In the genomic region with DNA sequence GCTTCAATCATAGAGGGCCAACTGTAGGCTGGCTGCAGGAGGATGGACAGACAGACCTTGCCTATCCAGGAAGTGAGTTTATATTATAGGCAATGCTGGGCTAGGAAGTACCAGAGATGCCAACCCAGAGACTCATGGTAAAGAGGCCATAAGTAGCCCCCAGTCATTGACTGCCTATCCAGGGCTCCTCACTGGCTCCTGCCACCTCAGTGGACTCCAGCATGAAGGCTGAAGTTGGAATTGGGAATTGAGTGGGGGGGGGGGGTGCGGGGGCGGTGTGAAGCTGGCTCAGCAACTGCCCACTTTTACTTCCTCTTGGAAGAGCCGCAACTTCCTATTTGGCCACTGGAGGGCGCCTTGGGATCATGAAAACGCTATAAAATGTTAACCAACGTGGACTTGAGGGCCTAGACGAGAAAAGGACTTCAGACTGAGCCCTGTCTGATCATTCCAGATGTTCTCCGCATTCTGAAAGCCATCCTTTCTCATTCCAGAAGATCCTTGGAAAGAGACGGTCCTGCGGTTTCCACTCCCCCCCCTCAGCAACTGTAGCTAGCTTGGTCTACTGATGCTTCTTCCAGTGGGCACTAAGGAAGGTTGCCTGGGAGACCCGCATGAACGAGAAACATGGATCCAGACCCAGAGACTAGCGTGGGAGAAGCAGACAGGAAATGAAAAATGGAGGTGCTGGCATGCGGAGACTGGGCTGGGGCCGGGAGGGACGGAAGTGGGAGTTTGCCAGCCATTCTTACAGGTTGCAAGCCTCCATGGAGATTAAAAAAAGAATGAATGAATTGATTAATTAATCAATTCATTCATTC, we compare ENCODE assay signal across 8 mouse cellular contexts.
DNase-seq lines count a peak whose midpoint lies in the region; ATAC-seq and TF ChIP-seq lines count a peak whose summit lies in the region.

No protein-coding gene starts in this region.

- DNase-seq in ES-E14 (ENCODE audit: low read depth, low spot score), result peak; percentile 72
- peak; percentile 84 for DNase-seq in brain, adult 2 months (ENCODE audit: low read depth, low spot score)
- DNase-seq in heart, postnatal 0 days (ENCODE audit: low spot score), result peak; percentile 81
- peak; percentile 86 for DNase-seq in layer of hippocampus, adult 11-12 months (ENCODE audit: low spot score)
- peak; percentile 94 for DNase-seq in lung, embryonic 14.5 days
- DNase-seq in retina, adult 2 months (ENCODE audit: low read depth, low spot score), result peak; percentile 32
- peak; percentile 56 to 64 for DNase-seq in thymus, postnatal 36 days

- no peak overlapping the region for H3K27ac ChIP-seq in ES-E14 (ENCODE audit: insufficient read depth, low read depth, low read length, poor library complexity, severe bottlenecking)
- H3K27ac ChIP-seq in embryonic facial prominence, embryonic 15.5 days (replicated peaks), result peak overlapping the region; percentile 44; the same call in 1 of the 2 replicates
- no peak overlapping the region for H3K27ac ChIP-seq in heart, postnatal 0 days (ENCODE audit: low read depth)
- peak overlapping the region; percentile 69; the same call in 1 of the 2 replicates for H3K27ac ChIP-seq in lung, embryonic 14.5 days (ENCODE audit: low read depth)

- no peak overlapping the region; the same call in 1 of the 2 replicates for H3K9ac ChIP-seq in ES-E14 (ENCODE audit: insufficient read depth, low read depth, low read length, poor library complexity, severe bottlenecking)
- no peak overlapping the region for H3K9ac ChIP-seq in embryonic facial prominence, embryonic 15.5 days
- H3K9ac ChIP-seq in heart, postnatal 0 days (replicated peaks; ENCODE audit: low read depth, low read length), result no peak overlapping the region
- no peak overlapping the region for H3K9ac ChIP-seq in lung, embryonic 14.5 days

- peak; percentile 76 for TF ChIP-seq CTCF in heart, postnatal 0 days (IDR thresholded peaks at IDR 0.05; ENCODE audit: low read depth)
- peak; percentile 85 for TF ChIP-seq CTCF in lung, embryonic 14.5 days (IDR thresholded peaks at IDR 0.05; ENCODE audit: low read depth)

- TF ChIP-seq EP300 in heart, postnatal 0 days (IDR thresholded peaks at IDR 0.05; ENCODE audit: low read depth), result no peak

- ATAC-seq in embryonic facial prominence, embryonic 15.5 days (ENCODE audit: insufficient number of reproducible peaks, low FRiP score, low TSS enrichment, low read depth), result peak; percentile 55; the same call in 1 of the 2 replicates
- peak; percentile 58 for ATAC-seq in heart, postnatal 0 days (ENCODE audit: insufficient read depth, low read depth)
- peak; percentile 55 for ATAC-seq in lung, embryonic 14.5 days (ENCODE audit: insufficient read depth)

- no peaks in the 10 kb centered on the region for H3K9me3 ChIP-seq in ES-E14 (ENCODE audit: control insufficient read depth, insufficient read depth, low read depth, low read length)
- no peaks in the 10 kb centered on the region for H3K9me3 ChIP-seq in embryonic facial prominence, embryonic 15.5 days (replicated peaks)
- no peaks in the 10 kb centered on the region for H3K9me3 ChIP-seq in heart, postnatal 0 days (replicated peaks; ENCODE audit: control insufficient read depth, low read length)
- no peaks in the 10 kb centered on the region for H3K9me3 ChIP-seq in lung, embryonic 14.5 days (ENCODE audit: low read depth, low read length)

- H3K27me3 ChIP-seq in embryonic facial prominence, embryonic 15.5 days, result no peaks in the 10 kb centered on the region
- no peaks in the 10 kb centered on the region for H3K27me3 ChIP-seq in heart, postnatal 0 days (ENCODE audit: control insufficient read depth, insufficient read depth, low read length)
- H3K27me3 ChIP-seq in lung, embryonic 14.5 days (ENCODE audit: insufficient read depth, low read length), result no peaks in the 10 kb centered on the region

- 13% methylated on average over 16 of the region's 16 CpGs for WGBS in embryonic facial prominence, embryonic 15.5 days
- 20% methylated on average over 15 of the region's 16 CpGs for WGBS in heart, postnatal 0 days
- 7% methylated on average over 16 of the region's 16 CpGs for WGBS in lung, embryonic 14.5 days

- no peaks in the 10 kb centered on the region for H3K36me3 ChIP-seq in ES-E14 (ENCODE audit: control insufficient read depth, insufficient read depth, low read length, poor library complexity, severe bottlenecking)
- H3K36me3 ChIP-seq in embryonic facial prominence, embryonic 15.5 days, result no peaks in the 10 kb centered on the region
- no peaks in the 10 kb centered on the region for H3K36me3 ChIP-seq in heart, postnatal 0 days (replicated peaks; ENCODE audit: control insufficient read depth, insufficient read depth, low read length)
- H3K36me3 ChIP-seq in lung, embryonic 14.5 days (ENCODE audit: insufficient read depth), result no peaks in the 10 kb centered on the region

- in situ Hi-C loops in ES-E14 (cut with MboI; ENCODE audit: low sequenced_read_pairs in 2 of 2, unreplicated experiment in 2 of 2), result loop anchor here (5.0 to 10.0 kb wide), 2 partner anchors 82 to 85 kb away; no protein-coding TSS in a partner anchor

- H3K4me3 ChIP-seq in ES-E14 (ENCODE audit: insufficient read depth in 1 of 2, low read depth in 1 of 2, low read length in 2 of 2, poor library complexity in 1 of 2, severe bottlenecking in 1 of 2), result no peak overlapping the region
- H3K4me3 ChIP-seq in embryonic facial prominence, embryonic 15.5 days (replicated peaks), result no peak overlapping the region
- no peak overlapping the region for H3K4me3 ChIP-seq in heart, postnatal 0 days (ENCODE audit: low read depth, low read length)
- no peak overlapping the region for H3K4me3 ChIP-seq in lung, embryonic 14.5 days (ENCODE audit: low read depth, low read length)

- no peak overlapping the region for H3K4me2 ChIP-seq in embryonic facial prominence, embryonic 15.5 days (replicated peaks)
- no peak overlapping the region for H3K4me2 ChIP-seq in heart, postnatal 0 days (ENCODE audit: low read depth, low read length)
- H3K4me2 ChIP-seq in lung, embryonic 14.5 days, result peak overlapping the region; percentile 36; the same call in 1 of the 2 replicates

- peaks cover 0 to 4% of the 10 kb centered on the region in 2 experiments; a peak in 1 of 4 replicates for H3K4me1 ChIP-seq in ES-E14 (ENCODE audit: control insufficient read depth in 2 of 2, insufficient read depth in 2 of 2, low read length in 2 of 2, poor library complexity in 1 of 2)
- H3K4me1 ChIP-seq in embryonic facial prominence, embryonic 15.5 days, result peaks cover 21% of the 10 kb centered on the region; the same call in 1 of the 2 replicates
- H3K4me1 ChIP-seq in heart, postnatal 0 days (ENCODE audit: control insufficient read depth, insufficient read depth), result peaks cover 13% of the 10 kb centered on the region
- no peaks in the 10 kb centered on the region; the same call in 1 of the 2 replicates for H3K4me1 ChIP-seq in lung, embryonic 14.5 days (ENCODE audit: insufficient read depth)

TF ChIP-seq in ES-E14, 5 proteins besides CTCF, POLR2A, EP300 and RAD21:
- 0 out of 2 replicates have a peak, but pooled peaks have one; percentile 22 for TF ChIP-seq ZNF384 (IDR thresholded peaks at IDR 0.05; ENCODE audit: low read depth, low read length)
- TF ChIP-seq ZC3H11A (IDR thresholded peaks at IDR 0.05; ENCODE audit: borderline replicate concordance, low read depth, low read length), result peak; percentile 92
- no peak for TF ChIP-seq HCFC1 (IDR thresholded peaks at IDR 0.05; ENCODE audit: borderline replicate concordance, insufficient read depth, low read length)
- TF ChIP-seq MAFK (IDR thresholded peaks at IDR 0.05; ENCODE audit: insufficient read depth, low read depth, low read length), result no peak
- TF ChIP-seq CHD2 (IDR thresholded peaks at IDR 0.05; ENCODE audit: low read depth, low read length), result no peak

Comparison
In these comparisons a context has a peak if more than half of its experiments do, and no peak if none do; other contexts are left out.
1. DNase-seq: peak in every context shown above with its lines; median percentile 94 in lung, embryonic 14.5 days; 86 in layer of hippocampus, adult 11-12 months; 84 in brain, adult 2 months; 81 in heart, postnatal 0 days; 72 in ES-E14; 60 in thymus, postnatal 36 days; 32 in retina, adult 2 months.
2. H3K27ac ChIP-seq: peak in embryonic facial prominence, embryonic 15.5 days (single experiment) and lung, embryonic 14.5 days (single experiment); none in ES-E14 (single experiment) and heart, postnatal 0 days (single experiment).
3. Peak in every context shown above with its lines, with median percentiles within 50 percentile points of each other: ATAC-seq.